9 mouse cellular contexts compared by ENCODE assay signal in the genomic region with DNA sequence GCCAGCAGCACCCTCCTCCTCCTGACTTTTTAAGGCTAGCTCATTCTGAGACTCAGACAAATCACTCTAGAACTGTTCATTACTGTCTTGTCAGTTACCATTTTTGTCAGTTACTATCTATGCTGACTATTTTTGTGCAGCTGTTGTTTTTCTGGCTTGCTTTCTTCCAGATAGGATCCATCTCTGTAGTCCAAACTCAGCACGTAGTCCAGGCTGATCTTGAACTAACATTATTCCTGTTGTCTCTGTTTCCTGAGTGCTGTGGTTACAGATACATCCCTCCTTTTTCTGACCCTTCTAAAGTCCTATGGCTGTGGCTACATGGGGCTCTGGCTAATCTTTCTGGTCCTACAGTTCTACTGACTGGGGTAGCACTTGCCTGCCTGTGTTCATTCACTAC. TPM values are rescaled to one million over a fixed set of nuclear protein-coding genes. Genes with fewer than 3 reads are reported as not detected.
A peak's percentile ranks its signal among the peaks of the same experiment; 100 is the strongest.
DNase-seq lines count a peak whose midpoint lies in the region; ATAC-seq and TF ChIP-seq lines count a peak whose summit lies in the region.
"Had no signal": no experiment of that assay in that cellular context is flagged by ENCODE, and none has a peak within 500 bp of the region (broad histone marks: within the 10 kb centered on the region; RNA-seq: fewer than 3 reads in every experiment).

No protein-coding gene starts in this region.

- no peak for TF ChIP-seq CTCF in MEL (IDR thresholded peaks at IDR 0.05 in 2 of 3, conservative IDR thresholded peaks at IDR 0.05 in 1 of 3; ENCODE audit: control insufficient read depth in 1 of 3, insufficient read depth in 1 of 3, low read depth in 2 of 3, low read length in 3 of 3, poor library complexity in 1 of 3, severe bottlenecking in 1 of 3)

- H3K9me3 ChIP-seq in heart, embryonic 14.5 days (ENCODE audit: control insufficient read depth, low read length): 0 out of 2 replicates have a peak, but pooled peaks cover 2% of the 10 kb centered on the region
- no peaks in the 10 kb centered on the region for H3K9me3 ChIP-seq in MEL (replicated peaks; ENCODE audit: insufficient read depth, low read length)
- no peaks in the 10 kb centered on the region for H3K9me3 ChIP-seq in hindbrain, embryonic 11.5 days (ENCODE audit: control insufficient read depth, low read length)
- H3K9me3 ChIP-seq in midbrain, embryonic 10.5 days (replicated peaks): peaks cover 11% of the 10 kb centered on the region

- H3K79me2 ChIP-seq in MEL (ENCODE audit: control insufficient read depth, insufficient read depth, low read length, poor library complexity): peaks cover 25% of the 10 kb centered on the region

- peak overlapping the region; percentile 85 to 92 for H3K4me3 ChIP-seq in heart, embryonic 14.5 days (ENCODE audit: control insufficient read depth in 1 of 2, insufficient read depth in 1 of 2, low read depth in 1 of 2, low read length in 2 of 2)
- H3K4me3 ChIP-seq in MEL (ENCODE audit: control insufficient read depth in 1 of 2, insufficient read depth in 1 of 2, low read depth in 2 of 2, low read length in 2 of 2): peak overlapping the region; percentile 64 to 97; a peak in 3 of 4 replicates
- H3K4me3 ChIP-seq in hindbrain, embryonic 11.5 days (ENCODE audit: low read depth, low read length): peak overlapping the region; percentile 68; the same call in 1 of the 2 replicates
- peak overlapping the region; percentile 77 for H3K4me3 ChIP-seq in midbrain, embryonic 10.5 days

- TF ChIP-seq EP300 in MEL (IDR thresholded peaks at IDR 0.05; ENCODE audit: low read depth in 1 of 2, low read length in 2 of 2): peak in 1 of 2 experiments; percentile 44; a peak in 1 of 4 replicates

- H3K27ac ChIP-seq in heart, embryonic 14.5 days (replicated peaks in 1 of 2; ENCODE audit: control insufficient read depth in 1 of 2, insufficient read depth in 1 of 2, low read depth in 2 of 2, low read length in 2 of 2): peak overlapping the region; percentile 98 to 100
- H3K27ac ChIP-seq in MEL (ENCODE audit: control insufficient read depth, low read depth, low read length): peak overlapping the region; percentile 98
- no peak overlapping the region for H3K27ac ChIP-seq in hindbrain, embryonic 11.5 days (ENCODE audit: low read depth, low read length)
- peak overlapping the region; percentile 99 for H3K27ac ChIP-seq in midbrain, embryonic 10.5 days (replicated peaks)

- H3K27me3 ChIP-seq in heart, embryonic 14.5 days (ENCODE audit: control insufficient read depth, insufficient read depth, low read length): peaks cover 20% of the 10 kb centered on the region
- no peaks in the 10 kb centered on the region for H3K27me3 ChIP-seq in MEL (ENCODE audit: control insufficient read depth in 1 of 2, insufficient read depth in 2 of 2, low read length in 2 of 2)
- H3K27me3 ChIP-seq in hindbrain, embryonic 11.5 days (ENCODE audit: control insufficient read depth, insufficient read depth, low read length): peaks cover 25% of the 10 kb centered on the region
- peaks cover 40% of the 10 kb centered on the region for H3K27me3 ChIP-seq in midbrain, embryonic 10.5 days (ENCODE audit: low read depth, poor library complexity, severe bottlenecking)

- no peak for DNase-seq in heart, postnatal 36 days
- DNase-seq in MEL (ENCODE audit: low read depth, low spot score): no peak
- DNase-seq in hindbrain, embryonic 11.5 days (ENCODE audit: low spot score): no peak
- DNase-seq in midbrain, embryonic 10.5 days (ENCODE audit: low spot score): no peak
- DNase-seq in right cerebral cortex, adult 18-20 months: no peak
- DNase-seq in testis, postnatal 10 days (ENCODE audit: low spot score): no peak
- DNase-seq in B cell, adult 2 months: no peak
- DNase-seq: lung, adult 2 months had no signal

- H3K4me1 ChIP-seq in heart, embryonic 14.5 days (ENCODE audit: control insufficient read depth in 2 of 2, insufficient read depth in 2 of 2, low read length in 2 of 2): peaks cover 10 to 34% of the 10 kb centered on the region in 2 experiments
- H3K4me1 ChIP-seq in MEL (ENCODE audit: control insufficient read depth in 1 of 2, insufficient read depth in 2 of 2, low read length in 2 of 2): peaks cover 5 to 18% of the 10 kb centered on the region in 2 experiments; a peak in 3 of 4 replicates
- peaks cover 11% of the 10 kb centered on the region for H3K4me1 ChIP-seq in hindbrain, embryonic 11.5 days (replicated peaks; ENCODE audit: control insufficient read depth, insufficient read depth, low read length)
- peaks cover 59% of the 10 kb centered on the region for H3K4me1 ChIP-seq in midbrain, embryonic 10.5 days

- peaks cover 16% of the 10 kb centered on the region for H3K36me3 ChIP-seq in heart, embryonic 14.5 days (ENCODE audit: control insufficient read depth, insufficient read depth, low read length)
- H3K36me3 ChIP-seq in MEL (ENCODE audit: control insufficient read depth in 1 of 2, insufficient read depth in 2 of 2, low read length in 2 of 2): peaks cover 0 to 11% of the 10 kb centered on the region in 2 experiments; a peak in 2 of 4 replicates
- H3K36me3 ChIP-seq in hindbrain, embryonic 11.5 days (ENCODE audit: control insufficient read depth, insufficient read depth, low read length): 0 out of 2 replicates have a peak, but pooled peaks cover 2% of the 10 kb centered on the region
- peaks cover 20% of the 10 kb centered on the region for H3K36me3 ChIP-seq in midbrain, embryonic 10.5 days

- H3K9ac ChIP-seq in heart, embryonic 14.5 days (ENCODE audit: low read length): peak overlapping the region; percentile 97
- H3K9ac ChIP-seq in MEL (ENCODE audit: control insufficient read depth, low read depth, low read length, poor library complexity, severe bottlenecking): peak overlapping the region; percentile 98
- peak overlapping the region; percentile 87; the same call in 1 of the 2 replicates for H3K9ac ChIP-seq in hindbrain, embryonic 11.5 days (ENCODE audit: low read depth, low read length)

- intact Hi-C loops in heart, postnatal 36 days (cut with DNase I): loop anchor here (5.0 kb wide), 1 partner anchor 62 kb away; a partner anchor contains a TSS

- 69% methylated on average over 1 of the region's 1 CpGs for WGBS in heart, embryonic 14.5 days
- 83% methylated on average over 1 of the region's 1 CpGs for WGBS in hindbrain, embryonic 11.5 days
- 89% methylated on average over 1 of the region's 1 CpGs for WGBS in midbrain, embryonic 10.5 days

- peak overlapping the region; percentile 83 for H3K4me2 ChIP-seq in heart, embryonic 14.5 days (ENCODE audit: low read length)
- no peak overlapping the region; the same call in 1 of the 2 replicates for H3K4me2 ChIP-seq in hindbrain, embryonic 11.5 days (replicated peaks; ENCODE audit: low read depth, low read length)

- no peak for ATAC-seq in heart, embryonic 14.5 days (ENCODE audit: insufficient number of reproducible peaks, insufficient read depth, low FRiP score, low read depth)
- ATAC-seq in hindbrain, embryonic 11.5 days (ENCODE audit: low FRiP score): no peak

- TF ChIP-seq POLR2A in MEL (IDR thresholded peaks at IDR 0.05; ENCODE audit: control insufficient read depth in 1 of 2, insufficient read depth in 1 of 2, low read depth in 1 of 2, low read length in 2 of 2, poor library complexity in 1 of 2): no peak

- TF ChIP-seq RAD21 in MEL (IDR thresholded peaks at IDR 0.05; ENCODE audit: low read depth, low read length): no peak

RNA-seq across cellular contexts. Expression of a gene that starts 1.1 kb away (rescaled TPM):
- polyA plus RNA-seq in heart, embryonic 14.5 days (2014; fragmentation: Nextera tagmentation; extraction: Ambion mirVana): 151 and 180 TPM in 2 replicates
- 100 to 1,000 TPM; 198 to 199 TPM for total RNA-seq in heart, postnatal 36 days (2021)
- 134 and 148 TPM in 2 replicates for total RNA-seq in MEL (2012; rRNA removed)
- 100 to 1,000 TPM in 1 of 2 experiments, not detected in 1; 336 TPM for polyA plus RNA-seq in MEL (2012; ENCODE audit: insufficient read depth in 1 of 2, insufficient read length in 2 of 2, low read depth in 1 of 2, low replicate concordance in 2 of 2, missing spikeins in 1 of 2)
- polyA plus RNA-seq in hindbrain, embryonic 11.5 days (2014; fragmentation: Nextera tagmentation; extraction: Ambion mirVana): 147 and 173 TPM in 2 replicates
- polyA plus RNA-seq in midbrain, embryonic 10.5 days (2016; fragmentation: Nextera tagmentation; extraction: Ambion mirVana): 84.5 and 103 TPM in 2 replicates

RNA-seq across cellular contexts. Expression of a gene that starts 4.6 kb away (rescaled TPM):
- polyA plus RNA-seq in heart, embryonic 14.5 days (2014; fragmentation: Nextera tagmentation; extraction: Ambion mirVana): 153 and 165 TPM in 2 replicates
- total RNA-seq in heart, postnatal 36 days (2021): 100 to 1,000 TPM; 124 to 136 TPM
- total RNA-seq in MEL (2012; rRNA removed): 94.9 and 100 TPM in 2 replicates
- polyA plus RNA-seq in MEL (2012; ENCODE audit: insufficient read depth in 1 of 2, insufficient read length in 2 of 2, low read depth in 1 of 2, low replicate concordance in 2 of 2, missing spikeins in 1 of 2): 100 to 1,000 TPM in 1 of 2 experiments, not detected in 1; 180 TPM
- polyA plus RNA-seq in hindbrain, embryonic 11.5 days (2014; fragmentation: Nextera tagmentation; extraction: Ambion mirVana): 154 and 157 TPM in 2 replicates
- polyA plus RNA-seq in midbrain, embryonic 10.5 days (2016; fragmentation: Nextera tagmentation; extraction: Ambion mirVana): 113 and 133 TPM in 2 replicates

RNA-seq across cellular contexts. Expression of a gene that starts 15.4 kb away (rescaled TPM):
- polyA plus RNA-seq in heart, embryonic 14.5 days (2014; fragmentation: Nextera tagmentation; extraction: Ambion mirVana): 1.4 and 1.8 TPM in 2 replicates
- under 1 TPM; 0.47 to 0.60 TPM for total RNA-seq in heart, postnatal 36 days (2021)
- 0.77 and 0.85 TPM in 2 replicates for total RNA-seq in MEL (2012; rRNA removed)
- 1 to 10 TPM in 1 of 2 experiments, not detected in 1; 2.4 TPM for polyA plus RNA-seq in MEL (2012; ENCODE audit: insufficient read depth in 1 of 2, insufficient read length in 2 of 2, low read depth in 1 of 2, low replicate concordance in 2 of 2, missing spikeins in 1 of 2)
- 2.4 and 2.6 TPM in 2 replicates for polyA plus RNA-seq in hindbrain, embryonic 11.5 days (2014; fragmentation: Nextera tagmentation; extraction: Ambion mirVana)
- 3.3 and 4.5 TPM in 2 replicates for polyA plus RNA-seq in midbrain, embryonic 10.5 days (2016; fragmentation: Nextera tagmentation; extraction: Ambion mirVana)

RNA-seq across cellular contexts. Expression of a gene that starts 29.3 kb away (rescaled TPM):
- 12.8 and 17.2 TPM in 2 replicates for polyA plus RNA-seq in heart, embryonic 14.5 days (2014; fragmentation: Nextera tagmentation; extraction: Ambion mirVana)
- 1 to 10 TPM; 7.9 to 8.8 TPM for total RNA-seq in heart, postnatal 36 days (2021)
- 15.8 and 16.8 TPM in 2 replicates for total RNA-seq in MEL (2012; rRNA removed)
- polyA plus RNA-seq in MEL (2012; ENCODE audit: insufficient read depth in 1 of 2, insufficient read length in 2 of 2, low read depth in 1 of 2, low replicate concordance in 2 of 2, missing spikeins in 1 of 2): 10 to 100 TPM in 1 of 2 experiments, not detected in 1; 36.3 TPM
- 25.0 and 25.3 TPM in 2 replicates for polyA plus RNA-seq in hindbrain, embryonic 11.5 days (2014; fragmentation: Nextera tagmentation; extraction: Ambion mirVana)
- 32.7 and 36.4 TPM in 2 replicates for polyA plus RNA-seq in midbrain, embryonic 10.5 days (2016; fragmentation: Nextera tagmentation; extraction: Ambion mirVana)

RNA-seq across cellular contexts. Expression of a gene that starts 40.3 kb away (rescaled TPM):
- 210 and 224 TPM in 2 replicates for polyA plus RNA-seq in heart, embryonic 14.5 days (2014; fragmentation: Nextera tagmentation; extraction: Ambion mirVana)
- total RNA-seq in heart, postnatal 36 days (2021): 10 to 100 TPM; 83.3 to 95.8 TPM
- 605 and 702 TPM in 2 replicates for total RNA-seq in MEL (2012; rRNA removed)
- 1,000 to 10,000 TPM in 1 of 2 experiments, 100 to 1,000 TPM in 1; 104 to 1,160 TPM for polyA plus RNA-seq in MEL (2012; ENCODE audit: insufficient read depth in 1 of 2, insufficient read length in 2 of 2, low read depth in 1 of 2, low replicate concordance in 2 of 2, missing spikeins in 1 of 2)
- polyA plus RNA-seq in hindbrain, embryonic 11.5 days (2014; fragmentation: Nextera tagmentation; extraction: Ambion mirVana): 427 and 438 TPM in 2 replicates
- polyA plus RNA-seq in midbrain, embryonic 10.5 days (2016; fragmentation: Nextera tagmentation; extraction: Ambion mirVana): 349 and 398 TPM in 2 replicates
